Mouse (Mus musculus) kidney, adult 11 months (tissue): Measurements from ENCODE around the gene Myo1a.
"Not testable (repeated sequence)": the region's sequence is repeated elsewhere in the genome, so short reads cannot be mapped to it uniquely, and the experiment has no call there.

Experiments used
- DNase-seq: peaks from one replicate; pipeline ENCODE4 v3.0.0; 2022

Gene Myo1a

DNA sequence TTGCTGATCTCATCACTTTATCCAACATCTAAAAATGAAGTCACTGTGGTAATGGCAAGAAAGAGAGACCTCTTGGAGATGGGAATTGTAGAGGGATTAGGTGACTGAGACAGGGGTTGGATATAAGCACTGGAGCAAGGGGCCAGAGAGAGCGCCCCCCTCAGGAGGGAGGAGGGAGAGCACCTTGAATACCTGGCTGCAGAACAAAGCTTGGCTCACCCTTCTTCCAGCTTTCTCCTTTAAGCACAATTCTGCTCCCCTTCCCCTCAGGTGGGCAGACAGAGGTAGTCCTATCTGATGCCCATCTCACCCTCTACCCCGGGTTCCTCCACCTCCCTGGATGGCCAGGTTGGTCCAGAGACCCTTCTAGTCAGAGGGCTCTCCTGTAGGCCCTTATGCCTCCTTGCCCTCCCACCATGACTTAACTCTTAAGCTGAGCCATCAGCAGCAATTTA is at the start of gene Myo1a:
Gene Myo1a, plus strand, starts transcription at position 405 of the 455 bp plus-strand sequence.
- no peak for DNase-seq

DNA sequence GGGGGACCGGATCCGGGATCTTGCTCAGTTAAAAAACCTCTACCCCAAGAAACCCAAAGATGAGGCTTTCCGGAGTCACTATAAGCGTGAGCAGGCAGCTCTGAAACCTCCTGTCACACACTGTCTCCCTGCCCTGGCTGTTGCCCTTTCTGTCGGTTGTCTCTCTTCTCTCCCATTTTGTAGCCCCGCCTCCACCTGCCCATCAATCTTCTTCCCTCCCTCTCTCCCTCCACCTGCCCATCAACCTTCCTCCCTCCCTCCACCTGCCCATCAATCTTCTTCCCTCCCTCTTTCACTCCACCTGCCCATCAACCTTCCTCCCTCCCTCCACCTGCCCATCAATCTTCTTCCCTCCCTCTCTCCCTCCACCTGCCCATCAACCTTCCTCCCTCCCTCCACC is 47.4 kb upstream of the Myo1a start:
- not testable (repeated sequence) for DNase-seq

- DNase-seq, result no peak
Observed at GRCm38 (mm10) chr10:127658076-127658475, 46.9 kb upstream of the Myo1a start.

GRCm38 (mm10) chr10:127659551-127659950 is 45.4 kb upstream of the Myo1a start:
- DNase-seq, result no peak

DNA sequence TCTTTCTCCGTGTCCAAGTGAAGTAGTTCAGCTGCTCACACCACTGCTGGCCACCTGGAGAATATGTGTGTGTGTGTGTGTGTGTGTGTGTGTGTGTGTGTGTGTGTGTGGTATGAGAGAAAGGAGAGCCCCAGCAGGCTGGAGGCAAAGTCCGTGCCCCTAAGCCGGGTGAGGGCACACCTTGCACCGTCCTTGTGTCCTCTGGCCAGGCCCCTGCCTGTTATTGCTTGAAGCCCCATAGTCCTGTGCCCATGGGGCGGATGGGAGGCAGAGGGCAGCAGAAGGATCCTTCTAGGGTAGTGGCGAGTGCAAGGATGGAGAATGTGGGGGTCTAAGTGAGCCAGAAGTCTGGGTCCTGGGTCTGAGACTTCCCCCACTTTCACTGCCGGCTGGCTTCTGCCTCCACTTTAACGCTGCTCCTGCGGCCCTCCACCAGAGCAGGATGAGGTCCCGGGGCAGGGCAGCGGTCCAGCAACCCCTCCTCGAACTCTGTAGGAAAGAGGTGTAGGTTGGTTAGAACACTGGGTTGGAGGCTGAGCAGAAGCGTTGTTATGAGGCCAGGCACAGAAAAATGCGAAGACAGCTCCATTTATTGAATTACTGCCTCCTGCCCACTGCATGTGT is 43.6 kb upstream of the Myo1a start:
- DNase-seq, result peak; percentile 47

DNA sequence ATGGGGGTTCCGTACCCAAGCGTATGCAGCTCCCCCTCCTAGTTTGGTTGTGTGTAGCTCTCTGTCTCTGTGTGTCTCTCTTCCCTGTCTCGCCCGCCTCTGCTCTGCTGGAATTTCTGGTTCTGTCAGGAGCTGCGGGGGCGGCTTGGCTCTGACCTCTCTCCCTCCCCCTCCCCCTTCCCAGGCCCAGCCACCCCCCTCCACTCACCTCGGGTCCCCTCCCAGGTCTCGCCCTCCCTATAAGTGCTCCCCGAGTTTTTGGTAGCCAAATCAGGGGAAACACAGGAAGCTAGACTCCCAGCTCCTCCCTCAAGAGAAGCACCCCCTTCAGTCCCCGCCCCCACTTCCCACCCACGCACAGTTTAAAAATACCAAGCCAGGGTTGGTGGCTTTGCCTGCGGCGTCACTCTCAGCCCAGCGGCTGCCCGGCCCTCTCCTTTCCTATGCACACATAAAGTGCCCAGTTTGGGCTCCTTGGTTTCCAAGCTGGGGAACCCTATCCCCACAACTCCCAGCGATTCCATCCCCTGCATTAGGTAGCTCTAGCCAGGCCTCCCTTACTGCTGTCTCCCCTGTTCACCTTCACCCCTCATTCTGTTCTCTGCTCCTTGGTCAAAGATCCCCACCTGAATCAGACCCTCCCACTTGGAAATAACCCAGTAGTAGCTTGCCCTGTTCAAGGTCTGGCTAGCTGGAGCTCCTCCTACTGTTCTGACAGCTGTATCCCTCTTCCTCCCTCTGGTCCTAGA is 42.9 kb upstream of the Myo1a start:
- DNase-seq, result peak; percentile 85

DNA sequence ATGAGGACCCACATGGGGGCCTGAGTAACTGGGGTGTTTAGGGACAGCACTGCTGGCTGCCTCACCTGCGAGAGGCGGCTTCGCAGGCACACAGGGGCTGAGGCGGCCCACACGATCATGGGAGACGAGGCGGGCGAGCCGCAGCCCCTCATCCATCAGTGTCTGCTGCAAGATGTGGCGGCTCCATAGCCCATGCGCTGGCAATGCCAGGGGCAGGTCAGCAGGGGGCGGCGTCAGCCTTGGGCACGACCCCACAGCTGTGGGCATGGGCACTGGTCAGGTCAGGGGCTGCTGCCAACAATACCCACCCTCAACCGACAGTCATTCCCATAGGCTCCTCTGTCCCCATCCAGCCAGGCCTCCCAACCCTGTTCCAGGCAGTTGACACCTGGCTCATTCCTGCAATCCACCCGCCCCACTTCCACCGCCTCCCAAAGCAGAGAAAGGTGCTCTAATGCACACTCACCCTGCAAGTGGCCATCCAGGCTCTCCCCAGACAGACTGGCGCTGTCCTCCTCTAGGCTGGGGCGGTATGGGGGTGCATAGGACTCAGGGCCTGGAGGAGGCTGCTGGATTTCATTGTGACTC is 42.2 kb upstream of the Myo1a start:
- DNase-seq, result peak; percentile 53

- DNase-seq, result no peak
Observed at GRCm38 (mm10) chr10:127663590-127663989, 41.4 kb upstream of the Myo1a start.

DNA sequence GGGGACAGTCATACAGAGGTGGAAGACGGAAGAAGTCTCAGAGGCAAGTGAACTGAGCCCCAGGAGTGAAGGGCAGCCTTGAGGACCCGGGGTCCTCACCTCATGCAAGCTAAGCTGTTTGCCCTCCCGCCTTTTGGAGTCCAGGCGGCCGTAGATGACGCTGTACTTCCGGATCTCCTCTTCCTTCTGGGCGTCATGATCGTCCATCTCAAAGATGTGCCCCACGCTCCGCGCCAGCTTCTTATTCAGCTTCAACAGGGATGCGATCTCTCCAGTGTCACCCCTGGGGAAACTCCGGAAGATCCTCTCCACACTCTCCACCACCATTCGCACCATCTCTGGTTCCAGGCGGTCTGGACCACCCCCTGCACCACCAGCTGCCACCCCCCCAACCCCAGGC is 40.8 kb upstream of the Myo1a start:
- DNase-seq, result no peak

- no peak for DNase-seq
Observed at GRCm38 (mm10) chr10:127664891-127665290, 40.1 kb upstream of the Myo1a start.

DNA sequence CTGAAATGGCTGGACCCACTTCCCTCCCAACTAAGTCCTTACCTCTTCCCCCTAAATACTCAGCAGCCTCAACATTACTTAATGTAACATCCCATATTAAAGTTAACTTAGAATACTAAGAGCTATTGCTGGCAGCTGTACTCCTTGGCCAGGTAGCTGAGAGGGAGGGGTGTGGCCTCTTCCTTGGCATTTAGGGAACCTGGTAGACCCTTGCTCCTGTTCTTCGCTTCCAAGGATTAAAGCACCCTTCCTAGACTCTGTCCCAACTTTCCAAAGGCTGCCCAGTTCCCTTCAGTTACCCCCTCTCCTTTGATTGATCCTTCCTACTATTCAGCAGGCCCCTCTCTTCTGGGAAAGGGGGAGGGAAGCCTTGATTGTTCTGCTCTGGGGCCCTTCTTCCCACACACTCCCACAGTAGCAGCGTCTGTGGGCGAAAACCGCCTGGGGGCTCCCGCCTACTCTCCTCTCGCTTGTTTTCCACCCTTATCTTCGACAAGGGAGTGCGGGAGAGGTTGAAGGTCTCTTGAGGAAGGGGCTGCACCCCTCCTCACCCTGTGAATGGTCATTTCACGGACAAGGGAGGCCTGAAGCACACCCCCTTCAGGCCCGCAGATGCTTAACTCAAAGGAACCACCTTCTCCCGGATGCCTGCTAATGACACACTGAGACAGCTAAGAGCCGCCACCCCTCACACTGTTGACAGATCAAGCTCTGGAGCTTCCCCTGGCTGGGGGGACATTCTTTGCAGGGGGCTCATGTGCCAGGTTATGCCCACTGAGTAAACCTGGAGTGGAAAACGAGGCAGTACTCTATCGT is 39.4 kb upstream of the Myo1a start:
- DNase-seq, result no peak

GRCm38 (mm10) chr10:127666501-127667268 is 38.3 kb upstream of the Myo1a start, which contains the start of gene Nemp1:
TSS of gene Nemp1 (plus strand) at chr10:127666901.
- peak; percentile 87 for DNase-seq

DNA sequence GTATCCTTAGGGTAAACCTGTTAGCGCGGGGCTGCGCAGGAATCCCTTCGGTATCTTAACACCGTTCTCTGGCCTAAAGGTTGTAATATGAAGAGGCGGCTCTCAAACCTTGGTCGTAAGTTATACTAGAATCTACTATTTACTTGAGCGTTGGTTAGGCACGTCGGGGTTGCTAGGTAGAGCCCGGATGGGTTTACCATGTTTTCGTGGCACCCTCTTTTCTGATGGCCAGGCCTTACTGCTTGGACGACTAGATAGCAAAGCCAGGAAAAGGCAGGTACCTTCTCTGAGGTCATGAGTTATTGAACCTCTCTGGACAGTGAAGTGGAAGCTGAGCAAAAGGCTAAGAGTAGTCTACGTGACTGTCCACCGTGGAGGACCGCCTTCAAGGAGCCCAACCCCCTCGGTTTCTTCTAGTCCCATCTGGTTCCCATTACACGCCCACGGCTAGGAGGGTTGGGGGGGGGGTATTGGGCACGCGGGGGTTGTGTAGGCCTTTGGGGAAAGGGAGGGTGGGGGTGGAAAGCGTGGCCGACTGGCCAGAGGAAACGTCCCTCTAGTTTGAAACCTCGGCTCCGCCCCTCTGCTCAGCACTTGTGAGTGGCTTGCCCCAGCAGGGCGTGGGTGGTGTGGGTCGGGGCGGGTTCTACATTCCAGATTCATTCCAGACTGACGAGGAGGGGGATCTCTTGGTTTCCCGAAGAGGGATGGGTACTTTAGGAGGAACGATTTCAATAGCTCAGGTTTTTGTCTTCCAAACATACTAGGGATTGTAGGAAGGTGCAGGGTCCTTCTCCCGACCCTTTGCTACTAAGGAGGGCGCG is 37.5 kb upstream of the Myo1a start:
- DNase-seq, result peak; percentile 92

DNA sequence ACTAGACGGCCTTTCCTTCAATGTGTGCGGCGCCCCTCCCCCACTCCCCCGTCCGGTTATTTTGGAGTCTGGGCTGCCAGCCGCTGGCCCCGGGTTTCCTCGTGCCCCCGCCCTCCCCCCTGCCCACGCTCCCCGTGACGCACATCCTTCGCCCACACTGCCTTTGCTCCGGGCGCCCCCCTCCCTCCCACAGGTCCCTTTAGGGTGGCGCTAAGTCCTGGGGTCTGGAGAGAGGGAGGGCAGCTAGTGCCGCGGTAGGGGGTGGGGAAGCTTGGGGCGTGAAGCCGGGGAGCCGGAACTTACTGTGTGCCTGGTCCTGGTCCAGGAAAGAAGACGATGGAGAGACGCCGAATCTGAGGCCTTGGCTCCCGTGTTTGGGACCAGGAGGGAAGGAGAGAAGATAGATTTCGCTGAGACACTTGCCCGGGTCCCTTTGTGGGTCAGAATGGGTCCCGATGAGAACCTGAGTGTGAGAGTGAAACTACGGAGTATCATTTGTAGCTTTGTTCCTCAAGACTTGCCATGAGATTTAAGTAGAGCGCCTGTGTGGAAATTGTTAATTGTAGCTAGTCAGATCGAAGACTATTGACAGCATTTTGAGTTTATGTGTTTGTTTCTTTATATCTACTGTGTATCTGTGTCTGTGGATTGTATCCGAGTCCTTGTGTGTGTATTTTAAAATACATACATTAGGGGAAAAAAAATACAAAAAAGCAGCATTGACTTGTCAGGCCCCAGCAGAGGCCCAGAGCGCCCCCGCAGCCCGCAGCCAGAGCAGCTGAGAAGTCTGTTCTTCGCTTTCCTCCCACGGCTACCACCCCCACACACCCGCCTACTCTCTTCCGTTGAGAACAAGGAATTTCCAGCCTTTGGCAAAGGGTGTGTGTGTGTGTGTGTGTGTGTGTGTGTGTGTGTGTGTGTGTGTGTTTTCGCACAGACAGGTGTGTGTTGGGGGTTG is 36.6 kb upstream of the Myo1a start, which contains the start of gene Nab2:
Gene Nab2, minus strand, starts transcription at position 476 of the 958 bp plus-strand sequence.
- DNase-seq, result peak; percentile 77

DNA sequence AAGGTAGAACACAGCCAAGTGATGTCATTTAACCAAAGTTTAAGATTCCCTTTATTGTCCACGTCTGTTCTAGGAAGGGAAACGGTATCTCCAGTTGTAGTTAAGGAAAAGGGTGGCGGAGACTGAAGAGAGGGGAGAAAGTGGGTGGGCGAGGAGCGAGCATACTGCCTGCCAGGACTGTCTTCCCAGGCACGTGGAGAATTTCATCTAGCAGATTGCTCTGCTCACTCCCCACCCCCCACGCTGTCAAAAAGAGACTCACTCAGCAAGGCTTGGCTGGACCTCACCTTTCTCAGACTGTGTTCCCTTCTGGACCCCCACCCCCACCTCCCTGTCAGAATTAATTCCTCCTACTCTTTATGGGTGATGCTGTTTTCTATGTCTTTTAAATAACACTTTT is 35.8 kb upstream of the Myo1a start:
- DNase-seq, result no peak

DNA sequence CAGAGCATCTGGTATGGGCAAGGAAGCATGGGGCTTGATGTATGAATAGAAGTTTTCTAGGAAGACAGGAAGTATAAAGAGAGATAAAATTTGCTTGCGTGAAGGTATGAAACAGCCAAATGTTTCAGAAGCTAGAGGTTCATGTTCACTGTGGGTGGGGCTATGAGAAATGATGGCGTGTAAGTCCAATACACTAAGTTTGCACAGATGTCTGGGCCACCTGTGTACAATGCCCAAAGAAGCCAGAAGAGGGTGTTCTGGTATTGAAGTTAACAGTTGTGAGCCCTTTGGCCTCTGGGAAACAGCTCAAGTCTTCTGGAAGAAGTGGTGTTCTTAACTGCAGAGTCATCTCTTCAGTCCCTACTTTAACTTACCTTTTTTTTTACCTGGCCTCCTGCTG is 34.8 kb upstream of the Myo1a start:
- no peak for DNase-seq

GRCm38 (mm10) chr10:127671276-127671675 is 33.7 kb upstream of the Myo1a start:
- no peak for DNase-seq

DNA sequence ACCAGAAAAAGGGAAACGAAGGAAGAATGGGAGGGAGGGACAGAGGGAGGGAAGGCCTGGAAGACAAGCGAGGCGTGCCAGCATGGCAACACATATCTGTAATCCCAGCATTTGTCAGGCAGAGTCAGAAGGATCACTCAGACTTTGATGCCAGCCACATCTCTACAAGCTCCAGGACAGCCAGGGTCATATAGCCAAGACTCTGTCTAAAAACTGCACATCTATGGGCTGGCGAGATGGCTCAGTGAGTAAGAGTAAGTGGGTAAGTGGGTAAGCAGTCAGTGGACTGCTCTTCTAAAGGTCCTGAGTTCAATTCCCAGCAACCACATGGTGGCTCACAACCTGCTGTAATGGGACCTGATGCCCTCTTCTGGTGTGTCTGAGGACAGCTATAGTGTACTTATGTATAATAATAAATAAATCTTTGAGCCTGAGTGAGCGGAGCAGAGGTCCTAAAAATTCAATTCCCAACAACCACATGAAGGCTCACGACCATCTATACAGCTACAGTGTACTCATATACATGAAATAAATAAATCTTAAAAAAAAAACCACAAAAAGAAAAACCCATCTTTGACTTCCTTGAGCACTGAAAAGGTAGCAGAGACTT is 30.8 kb upstream of the Myo1a start:
- DNase-seq, result no peak

DNA sequence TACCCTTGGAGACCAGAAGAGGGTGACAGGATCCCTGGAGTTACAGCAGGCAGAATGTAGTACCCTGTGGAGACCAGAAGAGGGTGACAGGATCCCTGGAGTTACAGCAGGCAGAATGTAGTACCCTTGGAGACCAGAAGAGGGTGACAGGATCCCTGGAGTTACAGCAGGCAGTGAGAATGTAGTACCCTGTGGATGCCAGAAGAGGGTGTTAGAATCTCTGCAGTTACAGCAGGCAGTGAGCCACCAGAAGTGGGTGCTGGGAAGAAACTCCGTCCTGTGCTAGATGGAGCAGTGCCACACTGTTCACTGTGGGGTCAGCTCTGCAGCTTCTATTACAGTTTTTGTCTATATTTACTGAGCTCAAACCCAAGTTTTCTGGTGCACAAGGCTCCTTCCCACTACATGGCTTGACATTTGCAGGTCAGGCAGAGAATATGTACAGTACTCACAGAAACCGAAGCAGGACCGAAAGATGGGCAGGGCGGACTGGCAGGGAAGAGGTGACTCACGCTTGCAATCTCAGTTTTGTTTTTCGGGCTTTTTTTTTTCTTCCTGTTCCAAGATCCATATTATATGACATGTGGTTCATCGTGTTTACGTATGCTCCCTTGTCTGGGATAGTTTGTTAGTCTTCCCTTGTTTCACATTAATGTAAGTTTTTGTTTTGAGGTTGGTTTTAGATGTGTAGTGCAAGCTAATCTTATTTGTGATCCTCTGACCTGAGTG is 30.0 kb upstream of the Myo1a start:
- peak; percentile 92 for DNase-seq
